Mouse (Mus musculus) small intestine, adult 2 months (tissue): ENCODE measurements around the gene Fam57b.

Experiments
- CTCF ChIP-seq: fragments of 200-500 bp; IDR thresholded peaks from 2 replicates; pipeline ENCODE4 v1.5.1; 2012; ENCODE audit warnings: low read depth, mild to moderate bottlenecking, control low read depth, inconsistent platforms, low read length, moderate library complexity, mixed read lengths; ENCODE audit not compliant: insufficient replicate concordance, insufficient read length; ENCODE audit errors: extremely low read depth
- POLR2A ChIP-seq: fragments of 200-500 bp; IDR thresholded peaks from 2 replicates; pipeline ENCODE4 v1.6.1; 2012; ENCODE audit warnings: low read depth, mild to moderate bottlenecking, control low read depth, inconsistent platforms, low read length, moderate library complexity

- TF ChIP-seq CTCF, result no peak
- TF ChIP-seq POLR2A, result no peak
Observed at GRCm38 (mm10) chr7:126795387-126796317, 1.8 kb upstream of the Fam57b start.
